In genomic region chr4:88928341-88929102, GRCm38 (mm10) we compare ENCODE assay signal across 20 mouse cellular contexts. TPM values are rescaled to one million over a fixed set of nuclear protein-coding genes. Genes with fewer than 3 reads are reported as not detected.
DNase-seq lines count a peak whose midpoint lies in the region; ATAC-seq and TF ChIP-seq lines count a peak whose summit lies in the region.
"Had no signal": no experiment of that assay in that cellular context is flagged by ENCODE, and none has a peak within 500 bp of the region (broad histone marks: within the 10 kb centered on the region; RNA-seq: fewer than 3 reads in every experiment).

No protein-coding gene starts in this region.

- no peak for TF ChIP-seq EP300 in liver, postnatal 0 days (IDR thresholded peaks at IDR 0.05; ENCODE audit: low read depth)

- DNase-seq in kidney, postnatal 0 days (ENCODE audit: low spot score) = peak; percentile 26
- no peak for DNase-seq in Patski (ENCODE audit: low read depth, low spot score)
- no peak for DNase-seq in liver, postnatal 0 days
- no peak for DNase-seq in right cerebral cortex, adult 18-20 months
- DNase-seq: cerebellum, adult 18-20 months; cerebellum, postnatal 36 days; gastrocnemius, postnatal 10 days; heart, adult 18-20 months; heart, postnatal 4 days; right cerebral cortex, postnatal 4 days; thymus, postnatal 4 days had no signal

- no peak overlapping the region for H3K9ac ChIP-seq in kidney, postnatal 0 days (ENCODE audit: low read depth, low read length)
- H3K9ac ChIP-seq in kidney, embryonic 15.5 days = no peak overlapping the region
- H3K9ac ChIP-seq in liver, postnatal 0 days (replicated peaks) = no peak overlapping the region
- H3K9ac ChIP-seq in midbrain, embryonic 16.5 days (ENCODE audit: low read depth, low read length) = no peak overlapping the region
- H3K9ac ChIP-seq: liver, embryonic 15.5 days; midbrain, embryonic 12.5 days had no signal

- in situ Hi-C loops in Patski (cut with MboI; ENCODE audit: low pct_unique_long_range_greater_than_20kb) = loop anchor here (25.0 kb wide), 2 partner anchors 166 to 559 kb away; partner anchors contain the start of genes Gm13271, Gm13283 and Gm13290

- H3K27me3 ChIP-seq in kidney, postnatal 0 days (ENCODE audit: insufficient read depth, low read length) = 0 out of 2 replicates have a peak, but pooled peaks cover 3% of the 10 kb centered on the region
- peaks cover 19% of the 10 kb centered on the region for H3K27me3 ChIP-seq in kidney, embryonic 15.5 days
- H3K27me3 ChIP-seq in C2C12 (ENCODE audit: control insufficient read depth, insufficient read depth, insufficient read length) (no peaks in the 10 kb centered on the region), Patski (no peaks in the 10 kb centered on the region)
- no peaks in the 10 kb centered on the region for H3K27me3 ChIP-seq in liver, postnatal 0 days (ENCODE audit: insufficient read depth, low read length)
- no peaks in the 10 kb centered on the region for H3K27me3 ChIP-seq in midbrain, embryonic 16.5 days (ENCODE audit: control insufficient read depth, insufficient read depth, low read depth, low read length)
- H3K27me3 ChIP-seq: liver, embryonic 15.5 days; midbrain, embryonic 12.5 days had no signal

- TF ChIP-seq CTCF in kidney, postnatal 0 days (IDR thresholded peaks at IDR 0.05; ENCODE audit: low read depth) = no peak
- TF ChIP-seq CTCF in C2C12 (IDR thresholded peaks at IDR 0.05; ENCODE audit: control insufficient read depth, insufficient read depth, insufficient read length) (no peak), Patski (IDR thresholded peaks at IDR 0.05) (no peak)
- TF ChIP-seq CTCF in liver, postnatal 0 days (IDR thresholded peaks at IDR 0.05; ENCODE audit: low read depth) = no peak

- H3K9me3 ChIP-seq in kidney, postnatal 0 days (replicated peaks; ENCODE audit: low read length) = no peaks in the 10 kb centered on the region
- no peaks in the 10 kb centered on the region for H3K9me3 ChIP-seq in kidney, embryonic 15.5 days (replicated peaks)
- H3K9me3 ChIP-seq in liver, postnatal 0 days (ENCODE audit: low read length) = no peaks in the 10 kb centered on the region
- no peaks in the 10 kb centered on the region for H3K9me3 ChIP-seq in midbrain, embryonic 16.5 days (replicated peaks; ENCODE audit: control insufficient read depth, low read length, poor library complexity, severe bottlenecking)
- H3K9me3 ChIP-seq: liver, embryonic 15.5 days; midbrain, embryonic 12.5 days had no signal

- H3K4me1 ChIP-seq in kidney, postnatal 0 days (replicated peaks; ENCODE audit: insufficient read depth, low read length) = no peaks in the 10 kb centered on the region
- H3K4me1 ChIP-seq in kidney, embryonic 15.5 days = 0 out of 2 replicates have a peak, but pooled peaks cover 3% of the 10 kb centered on the region
- H3K4me1 ChIP-seq in liver, postnatal 0 days (ENCODE audit: insufficient read depth) = peaks cover 7% of the 10 kb centered on the region
- H3K4me1 ChIP-seq in midbrain, embryonic 16.5 days (ENCODE audit: control insufficient read depth, insufficient read depth, low read length) = no peaks in the 10 kb centered on the region
- H3K4me1 ChIP-seq: liver, embryonic 15.5 days; midbrain, embryonic 12.5 days had no signal

- H3K36me3 ChIP-seq in kidney, postnatal 0 days (ENCODE audit: insufficient read depth, low read length) = no peaks in the 10 kb centered on the region
- no peaks in the 10 kb centered on the region for H3K36me3 ChIP-seq in kidney, embryonic 15.5 days
- peaks cover 86% of the 10 kb centered on the region for H3K36me3 ChIP-seq in C2C12 (ENCODE audit: control insufficient read depth, insufficient read depth)
- no peaks in the 10 kb centered on the region; the same call in 1 of the 2 replicates for H3K36me3 ChIP-seq in liver, postnatal 0 days (replicated peaks; ENCODE audit: insufficient read depth, low read length)
- H3K36me3 ChIP-seq in midbrain, embryonic 16.5 days (ENCODE audit: control insufficient read depth, insufficient read depth, low read length) = no peaks in the 10 kb centered on the region
- H3K36me3 ChIP-seq: liver, embryonic 15.5 days; midbrain, embryonic 12.5 days had no signal

- no peak overlapping the region for H3K4me3 ChIP-seq in kidney, postnatal 0 days (replicated peaks; ENCODE audit: low read depth, low read length)
- H3K4me3 ChIP-seq in kidney, embryonic 15.5 days (replicated peaks) = no peak overlapping the region
- H3K4me3 ChIP-seq in C2C12 (ENCODE audit: insufficient read depth, poor library complexity, severe bottlenecking) = no peak overlapping the region
- H3K4me3 ChIP-seq in liver, postnatal 0 days (ENCODE audit: low read depth, low read length) = no peak overlapping the region
- no peak overlapping the region for H3K4me3 ChIP-seq in midbrain, embryonic 16.5 days (ENCODE audit: low read depth, low read length)
- H3K4me3 ChIP-seq: liver, embryonic 15.5 days; midbrain, embryonic 12.5 days had no signal

- CTCF ChIA-PET in Patski (lab: Charles Lee) = interaction anchor here (1.4 to 2.1 kb wide), 3 partner anchors 8 to 129 kb away, joined by 4 to 6 read pairs (median 5); no protein-coding TSS in a partner anchor

- no peak overlapping the region for H3ac ChIP-seq in C2C12 (ENCODE audit: control insufficient read depth, insufficient read length, low read depth)

- POLR2A ChIA-PET in Patski (lab: Charles Lee) = interaction anchor here (0.7 to 1.1 kb wide), 3 partner anchors 9 to 39 kb away, joined by 4 to 6 read pairs (median 5); no protein-coding TSS in a partner anchor

- H3K27ac ChIP-seq in kidney, postnatal 0 days = no peak overlapping the region
- no peak overlapping the region for H3K27ac ChIP-seq in kidney, embryonic 15.5 days
- H3K27ac ChIP-seq in liver, postnatal 0 days (ENCODE audit: low read depth) = no peak overlapping the region
- no peak overlapping the region for H3K27ac ChIP-seq in midbrain, embryonic 16.5 days (ENCODE audit: low read length)
- H3K27ac ChIP-seq: liver, embryonic 15.5 days; macrophage; midbrain, embryonic 12.5 days had no signal

- no peak for ATAC-seq in kidney, postnatal 0 days (replicated peaks; ENCODE audit: low FRiP score, low read depth)
- ATAC-seq in kidney, embryonic 15.5 days (replicated peaks; ENCODE audit: low FRiP score) = no peak
- ATAC-seq in Patski = peak; percentile 81
- ATAC-seq in liver, postnatal 0 days = peak; percentile 76
- no peak for ATAC-seq in midbrain, embryonic 16.5 days

- 24% methylated on average over 4 of the region's 4 CpGs for WGBS in kidney, postnatal 0 days
- WGBS in kidney, embryonic 15.5 days = 27% methylated on average over 4 of the region's 4 CpGs
- WGBS in liver, postnatal 0 days (ENCODE audit: insufficient replicate concordance) = 64% methylated on average over 4 of the region's 4 CpGs
- WGBS in midbrain, embryonic 16.5 days = 90% methylated on average over 4 of the region's 4 CpGs

- H3K79me3 ChIP-seq in C2C12 (ENCODE audit: low read depth) = peaks cover 98% of the 10 kb centered on the region

- H3K79me2 ChIP-seq in C2C12 (ENCODE audit: control insufficient read depth, insufficient read depth) = peaks cover 100% of the 10 kb centered on the region

- H3K4me2 ChIP-seq in kidney, postnatal 0 days (ENCODE audit: low read length) = no peak overlapping the region
- no peak overlapping the region for H3K4me2 ChIP-seq in kidney, embryonic 15.5 days
- H3K4me2 ChIP-seq in liver, postnatal 0 days (ENCODE audit: low read depth, low read length) = no peak overlapping the region
- no peak overlapping the region for H3K4me2 ChIP-seq in midbrain, embryonic 16.5 days (ENCODE audit: low read length)
- H3K4me2 ChIP-seq: liver, embryonic 15.5 days; midbrain, embryonic 12.5 days had no signal

TF ChIP-seq in C2C12, 6 proteins besides CTCF, POLR2A, EP300 and RAD21:
- peak; percentile 15 for TF ChIP-seq MYOD1 (IDR thresholded peaks at IDR 0.05; ENCODE audit: control insufficient read depth, insufficient read length, low read depth)
- no peak for TF ChIP-seq MYOG (IDR thresholded peaks at IDR 0.05; ENCODE audit: control insufficient read depth, extremely low read depth, insufficient read length)
- TF ChIP-seq MAX (IDR thresholded peaks at IDR 0.05) = peak; percentile 20
- TF ChIP-seq FOSL1 (IDR thresholded peaks at IDR 0.05; ENCODE audit: insufficient read depth, low read length, poor library complexity, severe bottlenecking) = no peak
- peak; percentile 90 for TF ChIP-seq CEBPB (IDR thresholded peaks at IDR 0.05; ENCODE audit: low read depth)

RNA-seq across cellular contexts. Expression of gene Ifne, which starts 48.5 kb away (rescaled TPM):
- not detected in 2 replicates for polyA plus RNA-seq in kidney, postnatal 0 days (2015; fragmentation: Nextera tagmentation; extraction: Ambion mirVana)
- polyA plus RNA-seq in kidney, embryonic 15.5 days (2015; fragmentation: Nextera tagmentation; extraction: Ambion mirVana) = not detected in 2 replicates
- not detected for polyA plus RNA-seq in C2C12 (2012; fragmentation: generic; extraction: Trizol)
- polyA plus RNA-seq in Patski (2021) = 0.15 TPM
- polyA plus RNA-seq in liver, postnatal 0 days (2015; fragmentation: Nextera tagmentation; extraction: Ambion mirVana) = not detected in 2 replicates
- not detected in 2 replicates for polyA plus RNA-seq in midbrain, embryonic 16.5 days (2015; fragmentation: Nextera tagmentation; extraction: Ambion mirVana)
- polyA plus RNA-seq: brain, embryonic 14.5 days; kidney, embryonic 16.5 days; limb, embryonic 11.5 days; liver, embryonic 15.5 days; macrophage; midbrain, embryonic 12.5 days had no signal

Comparison
In these comparisons a context has a peak if more than half of its experiments do, and no peak if none do; other contexts are left out.
1. ATAC-seq: peak in Patski (single experiment) and liver, postnatal 0 days (single experiment); none in kidney, postnatal 0 days (single experiment), kidney, embryonic 15.5 days (single experiment) and midbrain, embryonic 16.5 days (single experiment).